Mouse (Mus musculus): ENCODE data around the gene Ufd1. TPM values are rescaled to one million over a fixed set of nuclear protein-coding genes. Genes with fewer than 3 reads are reported as not detected.

The Ufd1 gene
- polyA plus RNA-seq, 1 experiment from 2014 or later: 70.3 TPM

GRCm38 (mm10) chr16:18788627-18789406, 22.8 kb upstream of the Ufd1 start:
- no peaks in the 10 kb centered on the region for H3K27me3 ChIP-seq (ENCODE audit: control insufficient read depth, insufficient read depth, low read length)
- 76% methylated on average over 10 of the region's 10 CpGs for WGBS
- H3K9ac ChIP-seq (ENCODE audit: low read length): no peak overlapping the region
- no peak overlapping the region for H3K4me2 ChIP-seq (ENCODE audit: low read length)
- ATAC-seq (ENCODE audit: insufficient number of reproducible peaks, insufficient read depth, low FRiP score, low read depth): no peak
- peaks cover 83% of the 10 kb centered on the region for H3K36me3 ChIP-seq (ENCODE audit: control insufficient read depth, insufficient read depth, low read length)
- no peaks in the 10 kb centered on the region for H3K4me1 ChIP-seq (ENCODE audit: control insufficient read depth in 2 of 2, insufficient read depth in 2 of 2, low read length in 2 of 2)
- no peak overlapping the region for H3K4me3 ChIP-seq (ENCODE audit: control insufficient read depth in 1 of 2, insufficient read depth in 1 of 2, low read depth in 1 of 2, low read length in 2 of 2)
- H3K9me3 ChIP-seq (ENCODE audit: control insufficient read depth, low read length): no peaks in the 10 kb centered on the region
- no peak overlapping the region for H3K27ac ChIP-seq (replicated peaks in 1 of 2; ENCODE audit: control insufficient read depth in 1 of 2, insufficient read depth in 1 of 2, low read depth in 2 of 2, low read length in 2 of 2)

GRCm38 (mm10) chr16:18795223-18795899, 16.2 kb upstream of the Ufd1 start:
- H3K36me3 ChIP-seq (ENCODE audit: control insufficient read depth, insufficient read depth, low read length): peaks cover 98% of the 10 kb centered on the region
- H3K4me3 ChIP-seq (ENCODE audit: control insufficient read depth in 1 of 2, insufficient read depth in 1 of 2, low read depth in 1 of 2, low read length in 2 of 2): no peak overlapping the region
- H3K9ac ChIP-seq (ENCODE audit: low read length): no peak overlapping the region
- no peaks in the 10 kb centered on the region for H3K9me3 ChIP-seq (ENCODE audit: control insufficient read depth, low read length)
- no peaks in the 10 kb centered on the region for H3K27me3 ChIP-seq (ENCODE audit: control insufficient read depth, insufficient read depth, low read length)
- H3K4me2 ChIP-seq (ENCODE audit: low read length): no peak overlapping the region
- no peak overlapping the region for H3K27ac ChIP-seq (replicated peaks in 1 of 2; ENCODE audit: control insufficient read depth in 1 of 2, insufficient read depth in 1 of 2, low read depth in 2 of 2, low read length in 2 of 2)
- no peaks in the 10 kb centered on the region for H3K4me1 ChIP-seq (ENCODE audit: control insufficient read depth in 2 of 2, insufficient read depth in 2 of 2, low read length in 2 of 2)
- WGBS: 88% methylated on average over 11 of the region's 11 CpGs
- ATAC-seq (ENCODE audit: insufficient number of reproducible peaks, insufficient read depth, low FRiP score, low read depth): no peak

- 80% methylated on average over 7 of the region's 7 CpGs for WGBS
- H3K27ac ChIP-seq (replicated peaks in 1 of 2; ENCODE audit: control insufficient read depth in 1 of 2, insufficient read depth in 1 of 2, low read depth in 2 of 2, low read length in 2 of 2): no peak overlapping the region
- no peaks in the 10 kb centered on the region for H3K27me3 ChIP-seq (ENCODE audit: control insufficient read depth, insufficient read depth, low read length)
- ATAC-seq (ENCODE audit: insufficient number of reproducible peaks, insufficient read depth, low FRiP score, low read depth): no peak
- no peak overlapping the region for H3K9ac ChIP-seq (ENCODE audit: low read length)
- H3K9me3 ChIP-seq (ENCODE audit: control insufficient read depth, low read length): no peaks in the 10 kb centered on the region
- H3K36me3 ChIP-seq (ENCODE audit: control insufficient read depth, insufficient read depth, low read length): peaks cover 98% of the 10 kb centered on the region
- H3K4me2 ChIP-seq (ENCODE audit: low read length): no peak overlapping the region
- no peak overlapping the region for H3K4me3 ChIP-seq (ENCODE audit: control insufficient read depth in 1 of 2, insufficient read depth in 1 of 2, low read depth in 1 of 2, low read length in 2 of 2)
- H3K4me1 ChIP-seq (ENCODE audit: control insufficient read depth in 2 of 2, insufficient read depth in 2 of 2, low read length in 2 of 2): no peaks in the 10 kb centered on the region
Observed at GRCm38 (mm10) chr16:18796645-18797044, 14.9 kb upstream of the Ufd1 start.

GRCm38 (mm10) chr16:18798151-18798550, 13.4 kb upstream of the Ufd1 start:
- 90% methylated on average over 5 of the region's 5 CpGs for WGBS
- Histone ChIP-seq H3K27ac (replicated peaks in 1 of 2; ENCODE audit: control insufficient read depth in 1 of 2, insufficient read depth in 1 of 2, low read depth in 2 of 2, low read length in 2 of 2) (no peak overlapping the region), H3K36me3 (ENCODE audit: control insufficient read depth, insufficient read depth, low read length) (peaks cover 93% of the 10 kb centered on the region), H3K4me3 (ENCODE audit: control insufficient read depth in 1 of 2, insufficient read depth in 1 of 2, low read depth in 1 of 2, low read length in 2 of 2) (no peak overlapping the region), H3K9me3 (ENCODE audit: control insufficient read depth, low read length) (no peaks in the 10 kb centered on the region), H3K4me2 (ENCODE audit: low read length) (no peak overlapping the region), H3K4me1 (ENCODE audit: control insufficient read depth in 2 of 2, insufficient read depth in 2 of 2, low read length in 2 of 2) (no peaks in the 10 kb centered on the region), H3K9ac (ENCODE audit: low read length) (no peak overlapping the region), H3K27me3 (ENCODE audit: control insufficient read depth, insufficient read depth, low read length) (no peaks in the 10 kb centered on the region)
- no peak for ATAC-seq (ENCODE audit: insufficient number of reproducible peaks, insufficient read depth, low FRiP score, low read depth)

GRCm38 (mm10) chr16:18798841-18799240, 12.7 kb upstream of the Ufd1 start:
- Histone ChIP-seq H3K9me3 (ENCODE audit: control insufficient read depth, low read length) (no peaks in the 10 kb centered on the region), H3K4me2 (ENCODE audit: low read length) (no peak overlapping the region), H3K36me3 (ENCODE audit: control insufficient read depth, insufficient read depth, low read length) (peaks cover 90% of the 10 kb centered on the region), H3K4me3 (ENCODE audit: control insufficient read depth in 1 of 2, insufficient read depth in 1 of 2, low read depth in 1 of 2, low read length in 2 of 2) (no peak overlapping the region), H3K27me3 (ENCODE audit: control insufficient read depth, insufficient read depth, low read length) (no peaks in the 10 kb centered on the region), H3K27ac (replicated peaks in 1 of 2; ENCODE audit: control insufficient read depth in 1 of 2, insufficient read depth in 1 of 2, low read depth in 2 of 2, low read length in 2 of 2) (no peak overlapping the region), H3K9ac (ENCODE audit: low read length) (no peak overlapping the region), H3K4me1 (ENCODE audit: control insufficient read depth in 2 of 2, insufficient read depth in 2 of 2, low read length in 2 of 2) (no peaks in the 10 kb centered on the region)
- 62% methylated on average over 2 of the region's 2 CpGs for WGBS
- ATAC-seq (ENCODE audit: insufficient number of reproducible peaks, insufficient read depth, low FRiP score, low read depth): no peak

- H3K27ac ChIP-seq (replicated peaks in 1 of 2; ENCODE audit: control insufficient read depth in 1 of 2, insufficient read depth in 1 of 2, low read depth in 2 of 2, low read length in 2 of 2): no peak overlapping the region
- peaks cover 0 to 4% of the 10 kb centered on the region in 2 experiments; a peak in 1 of 4 replicates for H3K4me1 ChIP-seq (ENCODE audit: control insufficient read depth in 2 of 2, insufficient read depth in 2 of 2, low read length in 2 of 2)
- no peaks in the 10 kb centered on the region for H3K9me3 ChIP-seq (ENCODE audit: control insufficient read depth, low read length)
- no peak overlapping the region for H3K9ac ChIP-seq (ENCODE audit: low read length)
- peaks cover 78% of the 10 kb centered on the region for H3K36me3 ChIP-seq (ENCODE audit: control insufficient read depth, insufficient read depth, low read length)
- ATAC-seq (ENCODE audit: insufficient number of reproducible peaks, insufficient read depth, low FRiP score, low read depth): no peak
- no peaks in the 10 kb centered on the region for H3K27me3 ChIP-seq (ENCODE audit: control insufficient read depth, insufficient read depth, low read length)
- 87% methylated on average over 2 of the region's 2 CpGs for WGBS
- H3K4me2 ChIP-seq (ENCODE audit: low read length): no peak overlapping the region
- H3K4me3 ChIP-seq (ENCODE audit: control insufficient read depth in 1 of 2, insufficient read depth in 1 of 2, low read depth in 1 of 2, low read length in 2 of 2): no peak overlapping the region
Observed at GRCm38 (mm10) chr16:18805746-18806145, 5.8 kb upstream of the Ufd1 start.

GRCm38 (mm10) chr16:18809001-18809400, 2.6 kb upstream of the Ufd1 start:
- WGBS: 95% methylated on average over 5 of the region's 5 CpGs
- H3K27ac ChIP-seq (replicated peaks in 1 of 2; ENCODE audit: control insufficient read depth in 1 of 2, insufficient read depth in 1 of 2, low read depth in 2 of 2, low read length in 2 of 2): no peak overlapping the region
- no peak overlapping the region for H3K9ac ChIP-seq (ENCODE audit: low read length)
- no peak overlapping the region for H3K4me2 ChIP-seq (ENCODE audit: low read length)
- no peaks in the 10 kb centered on the region for H3K27me3 ChIP-seq (ENCODE audit: control insufficient read depth, insufficient read depth, low read length)
- H3K4me1 ChIP-seq (ENCODE audit: control insufficient read depth in 2 of 2, insufficient read depth in 2 of 2, low read length in 2 of 2): peaks cover 5 to 18% of the 10 kb centered on the region in 2 experiments; a peak in 3 of 4 replicates
- H3K4me3 ChIP-seq (ENCODE audit: control insufficient read depth in 1 of 2, insufficient read depth in 1 of 2, low read depth in 1 of 2, low read length in 2 of 2): no peak overlapping the region
- no peaks in the 10 kb centered on the region for H3K9me3 ChIP-seq (ENCODE audit: control insufficient read depth, low read length)
- H3K36me3 ChIP-seq (ENCODE audit: control insufficient read depth, insufficient read depth, low read length): peaks cover 54% of the 10 kb centered on the region
- ATAC-seq (ENCODE audit: insufficient number of reproducible peaks, insufficient read depth, low FRiP score, low read depth): no peak
